Mouse (Mus musculus) adrenal gland, postnatal 14 days (tissue): ENCODE measurements at regions not wholly inside any gene's neighbourhood (a gene's known extent, or its start where the extent isn't known, plus 50 kb on each side); places are given as distances from the start of the nearest gene placed in this dataset.
"Not testable (repeated sequence)": the region's sequence is repeated elsewhere in the genome, so short reads cannot be mapped to it uniquely, and the experiment has no call there.

Experiments used
- DNase-seq: peaks from one replicate; pipeline ENCODE4 v3.0.0; 2021; ENCODE audit warnings: mixed read lengths

DNA sequence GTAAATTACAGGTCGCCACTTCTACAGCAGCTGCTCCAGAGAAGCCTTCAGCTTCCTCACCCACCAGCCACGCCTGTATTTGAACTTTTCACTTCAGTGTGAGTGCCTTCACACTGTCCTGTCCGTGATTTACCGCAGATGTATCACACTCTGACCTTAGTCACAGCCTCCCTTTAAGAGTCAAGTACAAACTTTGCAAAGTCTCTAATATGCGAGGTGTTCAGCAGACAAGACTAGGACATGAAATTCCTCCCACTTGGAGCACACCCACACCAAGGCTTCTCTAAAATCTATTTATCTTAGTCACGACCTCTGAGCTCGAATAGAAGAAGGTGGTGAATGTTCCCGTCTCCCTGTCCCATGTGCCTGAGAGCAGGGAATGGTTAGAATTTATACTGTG lies 456.6 kb upstream of the Smim15 start:
- no peak for DNase-seq

- DNase-seq: no peak
Measured at GRCm38 (mm10) chr13:107585936-107586335, 458.3 kb upstream of the Smim15 start.

- no peak for DNase-seq
Measured at GRCm38 (mm10) chr13:107585353-107585752, 458.9 kb upstream of the Smim15 start.

DNA sequence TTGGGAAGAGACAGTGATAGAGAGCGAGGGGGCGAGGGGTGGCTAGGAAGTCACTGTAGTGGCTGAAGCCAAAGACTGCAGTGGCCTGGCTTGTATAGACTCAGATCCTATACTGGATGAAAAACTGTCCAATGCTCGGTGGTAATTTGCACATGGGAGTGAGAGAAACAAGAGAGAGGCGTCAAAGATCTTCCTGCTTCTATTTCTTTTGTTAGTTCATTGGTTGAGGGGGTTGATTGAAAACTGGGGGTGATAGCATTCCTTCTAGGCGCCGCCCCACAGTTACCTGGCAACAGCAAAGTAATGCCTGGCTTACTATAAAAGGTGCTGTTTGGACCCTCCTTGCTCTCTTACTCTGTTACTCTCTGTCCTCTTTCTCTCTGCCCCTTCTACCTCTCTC lies 465.3 kb upstream of the Smim15 start:
- DNase-seq: no peak

- DNase-seq: no peak
Measured at GRCm38 (mm10) chr13:107577809-107578208, 466.4 kb upstream of the Smim15 start.

DNA sequence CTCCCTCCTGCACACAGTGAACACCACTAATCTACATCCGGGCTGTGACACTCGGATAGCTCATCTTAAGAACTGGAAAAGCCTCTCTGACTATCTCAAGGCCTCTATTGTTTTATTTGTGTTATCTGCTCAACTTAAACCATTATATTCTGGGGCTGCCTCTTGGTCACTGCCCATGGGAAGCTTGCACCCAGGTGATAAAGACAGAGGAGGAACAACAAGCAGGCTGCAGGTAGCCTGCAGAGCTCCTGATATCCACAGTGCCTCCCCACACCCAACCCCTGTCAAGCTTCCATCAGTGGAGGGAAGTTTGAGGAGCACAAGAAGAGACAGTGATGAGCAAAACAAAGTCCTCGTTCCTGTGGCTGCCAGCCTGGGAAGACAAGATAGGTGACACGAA lies 467.0 kb upstream of the Smim15 start:
- DNase-seq: no peak

DNA sequence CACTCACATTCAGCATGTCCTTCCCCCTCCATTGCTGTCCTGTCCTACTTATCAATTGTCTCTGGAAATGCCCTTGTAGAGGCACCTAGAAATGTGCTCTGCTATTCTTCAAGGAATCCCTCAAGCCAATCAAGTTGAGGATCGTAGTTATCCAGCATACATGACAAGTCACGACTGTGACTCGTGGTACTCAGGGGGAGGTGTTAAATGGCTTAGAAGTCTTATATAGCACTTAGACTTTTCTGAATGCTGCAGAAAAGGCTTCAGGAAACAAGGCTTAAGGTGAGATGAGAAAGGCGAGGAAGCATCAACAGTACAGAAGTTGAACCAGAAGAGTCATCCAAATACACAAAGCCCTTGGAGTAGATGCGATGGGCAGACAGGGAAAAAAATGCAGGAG lies 467.5 kb upstream of the Smim15 start:
- no peak for DNase-seq

DNA sequence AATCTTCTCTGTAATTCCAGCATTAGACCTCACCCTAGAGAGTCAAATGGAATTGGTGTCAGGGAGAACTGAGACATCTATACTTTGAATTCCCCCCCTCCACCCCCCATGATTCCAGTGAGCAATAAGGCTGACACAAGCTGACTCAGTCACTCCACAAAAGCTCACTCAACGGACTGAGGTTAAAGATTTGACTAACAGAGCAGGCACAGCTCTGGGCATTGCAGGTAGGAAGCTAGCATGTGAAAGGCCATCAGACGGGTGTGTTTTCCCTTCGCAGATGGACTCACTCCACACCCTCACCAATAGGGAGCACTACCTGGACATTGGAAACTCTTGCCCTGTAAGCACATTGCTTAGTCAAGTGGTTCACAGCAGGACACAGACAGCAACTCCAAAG lies 469.2 kb upstream of the Smim15 start:
- no peak for DNase-seq

DNA sequence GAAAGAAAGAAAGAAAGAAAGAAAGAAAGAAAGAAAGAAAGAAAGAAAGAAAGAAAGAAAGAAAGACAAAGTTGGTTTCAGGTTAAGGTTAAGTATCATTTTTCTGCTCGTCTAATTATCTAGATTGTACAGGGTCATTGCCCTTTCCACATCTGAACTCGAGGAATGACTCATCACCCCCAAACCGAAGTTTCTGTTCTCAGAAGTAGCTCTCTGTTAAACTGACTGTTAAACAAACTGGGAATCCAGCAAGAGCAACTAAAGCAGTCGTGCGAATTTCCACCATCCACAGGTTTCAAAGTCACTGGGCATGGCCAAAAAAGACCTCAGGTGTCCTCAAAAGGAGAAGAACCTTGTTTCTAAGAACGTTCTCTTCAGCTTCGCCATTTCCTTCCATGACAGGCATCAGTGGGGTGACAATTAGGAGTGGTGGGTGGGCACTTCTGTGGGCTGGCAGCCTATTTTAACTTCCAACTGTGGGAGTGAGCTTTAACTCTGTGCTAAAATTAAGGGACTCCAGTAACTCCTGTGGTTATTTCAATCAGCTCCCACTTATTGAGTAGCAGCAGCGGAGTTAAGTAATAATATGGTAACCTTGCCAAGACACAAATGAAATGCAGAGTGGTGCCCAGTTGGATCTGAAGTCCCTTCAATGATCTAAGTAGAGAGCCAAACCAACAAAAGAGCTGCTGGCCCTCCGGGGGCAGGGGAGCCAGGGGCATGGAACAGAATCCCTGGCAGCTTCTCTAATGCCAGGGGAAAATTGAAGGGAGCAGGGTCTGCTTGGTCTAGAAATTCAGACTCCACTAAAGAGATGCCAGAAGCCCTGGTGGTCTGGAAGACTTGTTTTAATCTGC lies 470.5 kb upstream of the Smim15 start:
- no peak for DNase-seq

DNA sequence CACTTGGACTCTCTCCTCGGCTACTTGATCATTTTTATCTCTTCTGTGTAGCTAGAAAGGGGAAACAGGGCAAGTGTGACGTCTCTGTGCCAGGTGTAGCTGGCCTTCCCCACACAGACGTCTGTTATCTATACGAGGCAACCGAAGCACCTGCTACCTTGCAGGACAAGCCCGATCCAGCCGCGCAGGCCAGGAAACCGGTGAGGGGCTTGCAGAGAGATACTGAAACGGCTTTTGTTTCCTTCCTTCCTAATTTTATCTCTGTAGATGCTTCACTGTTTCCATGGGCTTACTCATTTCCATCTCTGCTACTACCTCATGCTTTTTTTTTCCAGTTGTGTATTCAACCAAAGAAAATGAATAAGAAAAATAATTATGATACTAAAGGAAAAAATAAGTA lies 472.7 kb upstream of the Smim15 start:
- no peak for DNase-seq

- DNase-seq: no peak
Measured at GRCm38 (mm10) chr13:107569477-107569876, 474.8 kb upstream of the Smim15 start.

DNA sequence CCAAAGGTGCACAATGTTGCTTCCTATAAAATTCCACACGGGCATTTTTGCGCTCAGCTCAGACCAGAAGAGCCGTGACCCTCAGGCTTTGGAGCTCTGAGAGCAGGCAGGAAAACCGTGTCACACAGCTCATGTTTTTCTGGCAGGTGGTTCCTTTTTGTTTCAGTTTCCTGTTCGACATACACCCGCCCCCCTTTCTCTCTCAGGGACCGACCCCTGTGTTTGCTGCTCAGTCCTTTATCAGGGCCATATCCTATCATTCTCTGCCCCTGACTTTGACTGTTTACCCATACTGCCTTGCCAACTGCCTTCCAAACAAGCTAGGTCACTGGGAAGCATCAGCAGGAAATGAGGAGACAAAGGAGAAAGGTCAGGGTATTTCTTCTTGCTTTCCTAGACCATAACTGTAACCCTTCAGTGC lies 475.5 kb upstream of the Smim15 start:
- no peak for DNase-seq

GRCm38 (mm10) chr13:107562463-107562862 lies 481.8 kb upstream of the Smim15 start:
- no peak for DNase-seq

DNA sequence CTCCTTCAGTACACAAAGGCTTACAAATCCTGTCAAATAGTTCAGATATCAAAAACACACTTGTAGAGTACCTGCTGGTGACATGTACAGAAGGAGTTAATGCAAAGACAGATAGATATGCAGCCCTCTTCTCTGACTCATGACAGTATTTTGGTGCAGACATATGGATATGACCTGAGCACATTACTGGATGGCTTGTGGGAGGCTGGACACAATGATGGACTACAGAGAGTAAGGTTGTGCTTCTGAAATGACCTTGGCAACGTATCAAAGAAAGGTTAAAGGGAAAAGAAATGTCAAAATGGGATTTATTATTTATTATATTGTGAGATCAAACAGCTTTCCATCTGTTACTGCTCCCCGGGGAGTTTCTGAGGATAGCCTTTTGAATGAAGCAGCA lies 482.7 kb upstream of the Smim15 start:
- DNase-seq: no peak

GRCm38 (mm10) chr13:107555958-107556357 lies 488.3 kb upstream of the Smim15 start:
- DNase-seq: no peak

- no peak for DNase-seq
Measured at GRCm38 (mm10) chr13:107554091-107554490, 490.2 kb upstream of the Smim15 start.

GRCm38 (mm10) chr13:107552165-107552564 lies 492.1 kb upstream of the Smim15 start:
- no peak for DNase-seq

- DNase-seq: not testable (repeated sequence)
Measured at GRCm38 (mm10) chr13:107549995-107550394, 494.3 kb upstream of the Smim15 start.

DNA sequence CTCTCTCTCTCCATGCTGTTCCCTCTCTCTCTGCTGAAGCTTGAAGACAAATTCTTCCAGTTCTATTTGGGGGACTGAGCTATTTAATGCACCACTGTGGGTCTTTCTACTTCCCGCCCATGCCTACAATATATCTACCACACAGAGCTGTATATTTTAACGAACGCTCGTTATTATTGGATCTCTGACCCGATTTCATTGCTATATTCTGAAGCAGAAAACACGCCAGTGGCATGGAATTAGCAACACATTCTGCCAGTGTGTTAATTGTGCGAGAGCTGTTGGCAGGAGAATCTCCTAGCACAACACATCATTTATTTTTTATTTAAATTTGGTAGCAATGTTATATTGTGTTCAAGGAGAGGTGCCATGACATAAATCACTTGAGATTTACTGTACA lies 497.2 kb upstream of the Smim15 start:
- no peak for DNase-seq

GRCm38 (mm10) chr13:107546181-107546900 lies 497.9 kb upstream of the Smim15 start:
- DNase-seq: peak; percentile 26

DNA sequence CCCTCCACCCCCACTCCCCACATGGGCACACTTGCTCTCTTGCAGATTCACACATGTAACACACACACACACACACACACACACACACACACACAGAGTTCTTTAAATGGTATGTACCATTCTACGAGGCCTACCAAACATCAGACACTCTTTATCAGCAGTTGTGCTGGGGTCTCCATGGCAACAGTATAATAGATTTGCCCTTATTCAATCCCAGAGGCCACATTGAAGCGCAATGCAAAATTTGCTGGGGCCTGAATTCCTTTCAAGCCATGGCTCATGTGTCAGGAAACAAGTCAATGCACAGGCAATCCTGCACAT lies 502.7 kb upstream of the Smim15 start:
- DNase-seq: no peak

- DNase-seq: peak; percentile 14
Measured at GRCm38 (mm10) chr13:107540784-107541634, 503.2 kb upstream of the Smim15 start.

GRCm38 (mm10) chr13:107540305-107540704 lies 503.9 kb upstream of the Smim15 start:
- DNase-seq: no peak
